Mouse (Mus musculus) embryonic fibroblast, embryonic 13.5 days (primary cell): Measurements from ENCODE around the gene Commd7. TPM values are rescaled to one million over a fixed set of nuclear protein-coding genes. Genes with fewer than 3 reads are reported as not detected.
"Not testable (repeated sequence)": the region's sequence is repeated elsewhere in the genome, so short reads cannot be mapped to it uniquely, and the experiment has no call there.

Experiments
- H3K27ac ChIP-seq: 2 replicates; pipeline ENCODE4 v1.5.1; 2012; ENCODE audit warnings: low read length, control low read depth, inconsistent platforms; ENCODE audit not compliant: insufficient read depth
- H3K4me1 ChIP-seq: 2 replicates; pipeline ENCODE4 v1.6.1; 2011; ENCODE audit warnings: low read length; ENCODE audit not compliant: control insufficient read depth, insufficient read depth
- H3K4me3 ChIP-seq: 2 replicates; pipeline ENCODE4 v1.5.1; 2011; ENCODE audit warnings: mild to moderate bottlenecking, control low read depth, low read length; ENCODE audit not compliant: insufficient read depth
- CTCF ChIP-seq: IDR thresholded peaks from 2 replicates; pipeline ENCODE4 v1.5.1; 2011; ENCODE audit warnings: mild to moderate bottlenecking, control low read depth, low read length, moderate library complexity, borderline replicate concordance; ENCODE audit not compliant: insufficient read depth
- POLR2A ChIP-seq: IDR thresholded peaks from 2 replicates; pipeline ENCODE4 v1.6.1; 2011; ENCODE audit warnings: low read depth, mild to moderate bottlenecking, control low read depth, low read length, moderate library complexity
- polyA plus RNA-seq: library from polyadenylated mRNA; stranded (reverse); fragments of >200 nt; gene quantifications from 2 replicates; pipeline ENCODE4 v1.2.4, GENCODE M21; 2011; ENCODE audit warnings: low read depth; ENCODE audit not compliant: missing spikeins, insufficient read length

The Commd7 gene
- polyA plus RNA-seq, result 34.3 and 35.9 TPM in 2 replicates

DNA sequence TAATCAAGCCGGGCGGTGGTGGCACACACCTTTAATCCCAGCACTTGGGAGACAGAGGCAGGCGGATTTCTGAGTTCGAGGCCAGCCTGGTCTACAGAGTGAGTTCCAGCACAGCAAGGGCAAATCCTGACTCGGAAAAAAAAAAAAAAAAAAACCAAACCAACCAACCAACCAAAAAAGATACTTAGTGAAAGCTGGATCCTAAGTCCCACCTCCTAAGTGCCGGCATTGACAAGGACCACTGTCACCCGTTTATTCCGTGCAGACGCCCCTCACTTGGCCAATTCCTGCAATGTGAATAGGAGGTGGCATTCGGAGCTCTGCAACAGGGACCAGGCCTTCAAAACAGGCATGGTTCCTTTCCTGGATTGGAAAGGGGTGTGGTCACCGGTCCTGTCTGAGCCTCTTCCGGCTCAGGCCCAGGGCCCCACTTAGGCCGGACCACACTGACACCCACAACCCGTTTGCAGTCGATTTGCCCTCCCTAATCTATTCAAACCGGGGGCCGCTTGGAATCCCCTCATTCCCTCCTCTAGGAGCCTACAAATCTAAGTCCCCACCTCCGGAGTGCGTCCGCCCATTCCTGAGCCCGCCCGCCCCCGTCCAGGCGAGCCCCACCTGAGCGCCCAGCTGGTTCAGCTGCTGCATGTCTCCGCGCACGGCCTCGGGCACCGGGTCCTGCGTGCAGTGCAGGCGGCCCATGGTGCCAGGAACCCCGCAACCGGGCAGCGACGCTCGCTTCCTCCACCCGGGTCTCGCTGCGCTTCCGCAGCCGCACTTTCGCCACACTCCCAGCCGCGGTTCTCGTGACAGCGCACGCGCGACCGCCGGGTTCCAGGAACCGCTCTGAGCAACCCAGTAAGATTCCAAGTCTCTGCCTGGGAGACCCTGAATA is at the start of gene Commd7:
Commd7 (minus strand) TSS at position 806 of the 895 bp plus-strand sequence.
- H3K4me1 ChIP-seq, result no peaks in the 10 kb centered on the region; the same call in 1 of the 2 replicates
- TF ChIP-seq POLR2A (peak; percentile 77), CTCF (no peak)
- peak within 1 kb of the TSS; percentile 28 for H3K27ac ChIP-seq
- H3K4me3 ChIP-seq, result peak within 1 kb of the TSS; percentile 72

DNA sequence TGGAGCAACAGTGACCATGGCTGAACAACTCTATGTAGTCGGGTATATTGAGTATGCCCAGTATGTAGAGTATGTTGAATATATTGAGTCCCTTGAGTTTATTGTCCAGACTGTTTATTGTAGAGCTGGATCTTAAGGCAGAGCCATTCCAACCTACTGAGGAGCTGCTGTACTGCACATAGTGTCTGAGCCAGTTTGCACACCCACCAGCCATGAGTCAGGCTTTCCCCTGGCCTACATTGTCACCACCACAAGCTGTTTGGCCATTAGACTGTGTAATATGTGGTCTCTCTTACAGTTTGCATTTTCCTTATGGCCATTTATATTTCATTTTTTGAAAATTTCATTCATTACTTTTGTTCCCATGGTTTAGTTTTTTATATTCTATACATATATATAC is 47.4 kb upstream of the Commd7 start:
- Histone ChIP-seq H3K4me1 (no peaks in the 10 kb centered on the region), H3K27ac (no peak overlapping the region), H3K4me3 (no peak overlapping the region)
- TF ChIP-seq CTCF, result no peak
- no peak for TF ChIP-seq POLR2A

DNA sequence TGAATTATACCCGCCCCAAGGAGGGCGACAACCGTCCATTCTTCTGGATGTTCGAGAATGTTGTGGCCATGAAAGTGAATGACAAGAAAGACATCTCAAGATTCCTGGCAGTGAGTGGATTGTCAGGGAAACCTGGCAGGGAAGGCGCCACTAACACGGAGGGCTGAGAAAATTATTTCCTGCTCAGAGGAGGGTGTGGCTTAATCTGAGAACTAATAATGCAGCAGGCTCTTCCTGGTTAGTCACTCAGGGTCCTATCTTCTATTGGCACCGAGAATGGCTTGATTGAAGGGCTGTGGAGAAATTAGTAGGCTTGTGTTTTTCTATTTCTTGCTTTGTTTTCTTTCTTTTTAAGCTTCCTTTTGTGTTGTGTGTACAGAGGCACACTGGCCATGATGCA is 45.0 kb upstream of the Commd7 start:
- no peak overlapping the region for H3K27ac ChIP-seq
- no peaks in the 10 kb centered on the region for H3K4me1 ChIP-seq
- H3K4me3 ChIP-seq, result no peak overlapping the region
- TF ChIP-seq CTCF (no peak), POLR2A (no peak)

DNA sequence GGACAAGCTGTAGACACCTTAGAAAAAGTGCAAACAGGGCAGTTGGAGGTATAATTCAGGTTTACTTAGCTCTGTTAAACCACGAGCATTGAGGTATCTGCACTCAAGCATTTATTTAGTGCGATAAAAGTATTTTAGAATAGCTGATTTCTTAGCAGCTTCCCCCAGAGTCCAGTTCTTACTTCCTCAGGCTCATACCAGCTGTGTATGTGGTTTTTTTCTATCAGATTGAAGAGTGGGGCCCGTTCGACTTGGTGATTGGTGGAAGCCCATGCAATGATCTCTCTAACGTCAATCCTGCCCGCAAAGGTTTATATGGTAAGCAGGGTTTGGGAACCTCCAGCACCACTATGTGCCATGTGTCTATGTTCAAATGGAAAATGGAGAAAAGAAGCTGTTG is 44.4 kb upstream of the Commd7 start:
- no peak for TF ChIP-seq POLR2A
- no peak for TF ChIP-seq CTCF
- H3K4me3 ChIP-seq, result no peak overlapping the region
- no peaks in the 10 kb centered on the region for H3K4me1 ChIP-seq
- H3K27ac ChIP-seq, result no peak overlapping the region

DNA sequence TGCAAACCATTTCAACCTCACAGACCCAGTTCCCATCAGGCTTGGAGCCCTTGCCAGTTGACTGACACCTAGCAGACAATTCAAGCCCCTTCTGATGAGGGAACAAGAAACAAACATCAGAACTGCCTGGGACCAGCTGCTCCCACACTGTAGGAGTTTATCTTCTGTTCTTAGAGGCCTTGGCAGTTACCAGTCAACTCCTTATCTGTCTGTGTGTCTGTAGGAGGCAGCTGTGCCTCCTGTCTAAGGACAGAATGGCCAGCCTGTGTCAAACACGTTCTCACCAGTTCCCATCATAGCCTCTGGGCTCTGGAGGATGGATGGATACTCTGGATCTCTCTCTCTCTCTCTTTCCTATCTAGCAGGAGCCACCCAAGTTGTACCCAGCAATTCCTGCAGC is 42.8 kb upstream of the Commd7 start:
- H3K27ac ChIP-seq, H3K4me3 ChIP-seq, H3K4me1 ChIP-seq: not testable (repeated sequence)

DNA sequence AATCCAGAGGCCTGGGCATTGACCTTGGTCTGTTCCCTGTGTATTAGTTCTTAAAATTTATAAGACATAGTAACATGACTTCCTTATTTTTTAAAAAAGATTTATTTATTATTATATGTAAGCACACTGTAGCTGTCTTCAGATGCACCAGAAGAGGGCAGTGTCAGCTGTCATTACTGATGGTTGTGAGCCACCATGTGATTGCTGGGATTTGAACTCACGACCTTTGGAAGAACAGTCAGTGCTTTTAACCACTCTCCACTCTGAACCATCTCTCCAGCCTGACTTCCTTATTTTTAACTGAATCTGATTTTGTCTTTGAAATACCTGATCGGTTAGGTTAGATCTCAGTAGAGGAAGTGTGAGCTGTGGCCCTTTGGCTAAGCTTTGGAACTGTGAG is 40.0 kb upstream of the Commd7 start:
- Histone ChIP-seq H3K4me3 (no peak overlapping the region), H3K4me1 (no peaks in the 10 kb centered on the region), H3K27ac (no peak overlapping the region)
- no peak for TF ChIP-seq POLR2A
- no peak for TF ChIP-seq CTCF

DNA sequence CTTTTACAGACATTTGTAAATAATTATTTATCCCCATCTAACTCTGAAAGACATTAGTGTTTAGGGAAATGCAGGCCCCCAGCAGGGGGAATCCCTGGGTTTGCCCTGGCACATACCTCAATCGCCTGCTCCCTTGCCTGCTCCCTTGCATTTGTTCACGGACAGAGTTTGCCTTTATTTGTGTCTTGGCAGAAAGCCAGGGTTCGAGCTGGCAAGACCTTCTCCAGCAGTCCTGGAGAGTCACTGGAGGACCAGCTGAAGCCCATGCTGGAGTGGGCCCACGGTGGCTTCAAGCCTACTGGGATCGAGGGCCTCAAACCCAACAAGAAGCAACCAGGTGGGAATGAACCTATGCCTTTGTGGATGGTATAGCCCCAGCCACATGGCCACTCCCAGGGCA is 37.5 kb upstream of the Commd7 start:
- Histone ChIP-seq H3K4me3 (no peak overlapping the region), H3K27ac (no peak overlapping the region), H3K4me1 (no peaks in the 10 kb centered on the region)
- TF ChIP-seq CTCF, result no peak
- no peak for TF ChIP-seq POLR2A

DNA sequence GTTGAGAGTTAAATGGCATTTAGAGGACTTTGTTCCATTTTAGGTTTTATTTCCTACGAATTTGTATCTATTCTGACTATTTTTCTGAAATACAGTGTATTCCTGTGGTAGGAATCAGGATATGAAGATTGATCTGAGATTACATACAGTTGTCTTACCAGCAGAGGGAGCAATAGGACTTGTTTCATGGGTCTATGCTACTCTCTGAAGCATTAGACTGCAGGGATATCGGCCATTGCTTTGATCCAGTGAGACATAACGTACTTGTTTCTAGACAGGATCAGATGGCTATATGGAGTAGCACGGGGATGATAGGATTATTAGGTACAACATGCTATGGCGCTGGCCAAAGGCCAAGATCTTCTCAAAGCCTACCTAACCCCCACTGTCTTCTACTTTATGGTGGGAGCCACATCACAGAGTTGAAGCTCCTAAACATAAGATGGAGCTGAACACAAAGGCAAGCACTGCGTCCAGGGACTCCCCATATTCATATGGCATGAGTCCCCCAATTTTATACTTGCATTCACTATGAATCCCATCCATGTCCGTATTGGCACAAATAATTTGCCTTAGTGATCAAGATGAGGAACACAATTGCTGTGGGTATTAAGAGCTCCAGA is 36.3 kb upstream of the Commd7 start:
- Histone ChIP-seq H3K4me3 (no peak overlapping the region), H3K27ac (no peak overlapping the region), H3K4me1 (no peaks in the 10 kb centered on the region)
- no peak for TF ChIP-seq CTCF

DNA sequence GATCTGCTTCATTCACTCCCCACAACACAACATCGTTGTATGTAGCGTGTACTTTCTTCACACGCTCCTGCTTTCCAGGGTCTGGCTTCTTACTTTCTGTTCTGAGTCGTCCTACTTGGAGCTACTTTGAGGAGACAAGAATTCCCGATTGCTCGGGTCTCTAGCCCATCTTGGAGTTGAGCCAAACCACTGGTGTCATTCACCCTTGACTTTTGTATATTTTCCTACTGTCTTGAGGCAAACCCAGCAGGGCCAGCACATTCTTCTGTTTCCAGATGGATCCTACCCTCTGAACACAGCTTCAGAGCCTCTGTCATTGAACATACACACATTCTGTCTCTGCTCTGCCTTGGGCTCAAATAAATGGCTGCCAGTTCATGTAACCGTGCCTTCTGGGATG is 32.8 kb upstream of the Commd7 start:
- Histone ChIP-seq H3K4me1 (no peaks in the 10 kb centered on the region), H3K27ac (no peak overlapping the region), H3K4me3 (no peak overlapping the region)
- no peak for TF ChIP-seq POLR2A
- TF ChIP-seq CTCF, result no peak

DNA sequence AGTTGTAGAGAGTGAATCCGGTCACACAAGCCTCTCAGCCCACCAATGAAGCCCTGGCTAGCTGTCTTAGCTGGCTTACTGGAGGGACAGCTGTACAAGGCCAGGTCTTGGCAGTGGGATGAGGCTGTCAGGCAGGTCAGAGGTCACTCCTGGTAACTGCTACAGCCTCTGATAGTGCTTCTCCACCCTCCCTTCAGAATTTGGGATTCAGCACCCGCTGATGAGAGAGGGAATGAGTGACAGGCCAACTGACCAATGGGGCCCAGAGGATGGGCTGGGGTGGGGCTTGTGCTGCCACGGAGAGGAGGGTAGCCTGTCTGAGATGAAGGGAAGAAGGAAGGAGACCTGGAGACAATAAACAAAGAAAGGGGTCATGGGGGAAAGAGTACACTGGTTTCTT is 28.0 kb upstream of the Commd7 start:
- Histone ChIP-seq H3K27ac (no peak overlapping the region), H3K4me1 (no peaks in the 10 kb centered on the region), H3K4me3 (no peak overlapping the region)
- no peak for TF ChIP-seq POLR2A
- TF ChIP-seq CTCF, result no peak

DNA sequence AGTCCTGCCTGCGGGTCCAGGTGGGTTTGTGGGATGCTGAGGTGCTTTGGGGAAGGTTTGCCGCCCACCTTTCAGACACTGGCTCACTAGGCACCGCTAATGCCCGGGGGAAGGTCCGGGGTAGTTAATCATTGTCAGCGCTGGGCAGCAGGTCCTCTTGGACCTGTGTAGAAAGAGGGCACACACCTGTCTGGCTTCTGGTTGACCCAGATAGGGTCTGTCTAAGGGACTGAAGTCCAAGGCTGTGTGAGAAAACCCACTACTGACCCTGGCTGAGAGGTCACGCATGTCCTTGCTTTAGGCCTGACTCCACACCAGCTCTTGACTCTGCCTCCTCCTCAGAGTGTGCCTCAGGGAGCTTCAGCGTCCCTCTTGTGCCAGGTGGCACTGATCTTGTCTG is 25.1 kb upstream of the Commd7 start:
- H3K4me3 ChIP-seq, H3K27ac ChIP-seq, H3K4me1 ChIP-seq: not testable (repeated sequence)
